Mouse (Mus musculus) liver, embryonic 15.5 days (tissue): Measurements from ENCODE around the gene Map7. TPM values are rescaled to one million over a fixed set of nuclear protein-coding genes. Genes with fewer than 3 reads are reported as not detected.

Experiments used
- ATAC-seq: fragments of 200-750 bp; cut with Nextera tagmentation; 2 replicates; pipeline ENCODE4 v1.8.0; 2017; ENCODE audit warnings: moderate number of reproducible peaks, mild to moderate bottlenecking, moderate library complexity; ENCODE audit not compliant: insufficient read depth
- H3K27ac ChIP-seq: fragments of 300-500 bp; sonication (generic); replicated peaks from 2 replicates; pipeline ENCODE4 v1.5.1; 2015; ENCODE audit warnings: mild to moderate bottlenecking, inconsistent platforms
- H3K27me3 ChIP-seq: fragments of 300-500 bp; sonication (generic); 2 replicates; pipeline ENCODE4 v1.6.1; 2015; ENCODE audit warnings: mild to moderate bottlenecking, inconsistent platforms
- H3K36me3 ChIP-seq: fragments of 300-500 bp; sonication (generic); replicated peaks from 2 replicates; pipeline ENCODE4 v1.6.1; 2015; ENCODE audit warnings: moderate library complexity, mild to moderate bottlenecking, inconsistent platforms
- H3K4me1 ChIP-seq: fragments of 300-500 bp; sonication (generic); replicated peaks from 2 replicates; pipeline ENCODE4 v1.6.1; 2015; ENCODE audit warnings: inconsistent platforms
- H3K4me2 ChIP-seq: fragments of 300-500 bp; sonication (generic); 2 replicates; pipeline ENCODE4 v1.6.1; 2015; ENCODE audit warnings: moderate library complexity, mild to moderate bottlenecking, inconsistent platforms
- H3K4me3 ChIP-seq: fragments of 300-500 bp; sonication (generic); replicated peaks from 2 replicates; pipeline ENCODE4 v1.5.1; 2015; ENCODE audit warnings: mild to moderate bottlenecking, inconsistent platforms
- H3K9ac ChIP-seq: fragments of 300-500 bp; sonication (generic); 2 replicates; pipeline ENCODE4 v1.6.1; 2015; ENCODE audit warnings: moderate library complexity, mild to moderate bottlenecking, inconsistent platforms
- H3K9me3 ChIP-seq: fragments of 300-500 bp; sonication (generic); replicated peaks from 2 replicates; pipeline ENCODE4 v1.6.1; 2016; ENCODE audit warnings: inconsistent platforms
- WGBS: fragments of 180-500 bp; shearing (Covaris S2); methylation state at CpG from one replicate; pipeline ENCODE4 v1.1.7; 2015; ENCODE audit warnings: mixed read lengths; ENCODE audit not compliant: insufficient replicate concordance; 5-methylcytosine and 5-hydroxymethylcytosine counted together
- polyA plus RNA-seq: library from polyadenylated mRNA; unstranded; fragments of >200 nt; fragmentation: Nextera tagmentation; extraction: Ambion mirVana; gene quantifications from 2 replicates; pipeline ENCODE4 v1.2.1, GENCODE M21; 2015

The Map7 gene
- polyA plus RNA-seq, 1 experiment from 2014 or later = 3.7 TPM

- 53% methylated on average over 5 of the region's 5 CpGs for WGBS
- Histone ChIP-seq H3K9me3 (no peaks in the 10 kb centered on the region), H3K9ac (no peak overlapping the region), H3K4me2 (no peak overlapping the region), H3K4me1 (peaks cover 20% of the 10 kb centered on the region), H3K27me3 (no peaks in the 10 kb centered on the region), H3K4me3 (no peak overlapping the region), H3K27ac (no peak overlapping the region), H3K36me3 (no peaks in the 10 kb centered on the region)
- ATAC-seq = no peak
These were observed 38.6 kb downstream of the Map7 start for GRCm38 (mm10) chr10:20186800-20187273.

- Histone ChIP-seq H3K4me2 (no peak overlapping the region), H3K9ac (no peak overlapping the region), H3K4me1 (peaks cover 19% of the 10 kb centered on the region), H3K27me3 (no peaks in the 10 kb centered on the region), H3K36me3 (no peaks in the 10 kb centered on the region), H3K9me3 (no peaks in the 10 kb centered on the region), H3K27ac (no peak overlapping the region), H3K4me3 (no peak overlapping the region)
- WGBS = 30% methylated on average over 6 of the region's 6 CpGs
- no peak for ATAC-seq
These were observed 42.0 kb downstream of the Map7 start for GRCm38 (mm10) chr10:20190139-20190747.

DNA sequence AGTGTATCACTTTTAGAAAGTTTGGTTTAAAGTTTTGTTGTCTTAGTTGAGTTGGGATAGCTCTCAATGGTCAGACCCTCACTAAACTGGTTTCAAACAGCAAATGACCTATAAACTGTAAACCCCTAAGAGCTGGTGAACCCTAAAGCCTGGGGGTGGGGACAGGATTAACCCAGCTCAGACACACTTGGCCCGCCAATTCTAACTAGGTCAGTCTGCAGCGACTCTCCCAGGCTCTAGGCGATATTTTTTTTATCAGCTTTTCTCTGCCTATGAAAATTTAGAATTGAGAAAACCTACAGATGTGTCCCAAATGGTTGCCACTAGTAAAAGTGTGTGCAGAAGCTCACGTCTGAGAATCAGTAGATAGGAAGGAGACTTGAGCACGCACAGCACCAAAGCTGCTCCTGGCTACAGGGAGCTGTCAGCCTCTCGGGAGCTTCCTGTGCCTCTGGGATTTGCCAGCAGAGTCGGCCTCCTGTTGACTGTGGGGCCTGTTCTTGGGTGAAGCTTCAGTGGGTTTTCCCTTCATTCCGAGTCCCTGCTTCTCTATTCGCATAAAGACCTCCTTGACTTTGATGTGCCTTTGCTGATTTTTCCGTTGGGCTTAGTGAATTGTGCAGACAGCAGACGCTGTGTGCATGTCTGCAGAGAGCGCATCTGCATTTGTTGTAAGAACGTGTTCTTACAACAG lies 46.7 kb downstream of the Map7 start:
- WGBS = 68% methylated on average over 13 of the region's 13 CpGs
- Histone ChIP-seq H3K36me3 (no peaks in the 10 kb centered on the region), H3K27ac (no peak overlapping the region), H3K9me3 (no peaks in the 10 kb centered on the region), H3K4me1 (peaks cover 11% of the 10 kb centered on the region), H3K9ac (no peak overlapping the region), H3K27me3 (no peaks in the 10 kb centered on the region), H3K4me2 (no peak overlapping the region), H3K4me3 (no peak overlapping the region)
- ATAC-seq = no peak

- WGBS = 17% methylated on average over 7 of the region's 7 CpGs
These were observed 48.8 kb downstream of the Map7 start for GRCm38 (mm10) chr10:20197039-20197438.

DNA sequence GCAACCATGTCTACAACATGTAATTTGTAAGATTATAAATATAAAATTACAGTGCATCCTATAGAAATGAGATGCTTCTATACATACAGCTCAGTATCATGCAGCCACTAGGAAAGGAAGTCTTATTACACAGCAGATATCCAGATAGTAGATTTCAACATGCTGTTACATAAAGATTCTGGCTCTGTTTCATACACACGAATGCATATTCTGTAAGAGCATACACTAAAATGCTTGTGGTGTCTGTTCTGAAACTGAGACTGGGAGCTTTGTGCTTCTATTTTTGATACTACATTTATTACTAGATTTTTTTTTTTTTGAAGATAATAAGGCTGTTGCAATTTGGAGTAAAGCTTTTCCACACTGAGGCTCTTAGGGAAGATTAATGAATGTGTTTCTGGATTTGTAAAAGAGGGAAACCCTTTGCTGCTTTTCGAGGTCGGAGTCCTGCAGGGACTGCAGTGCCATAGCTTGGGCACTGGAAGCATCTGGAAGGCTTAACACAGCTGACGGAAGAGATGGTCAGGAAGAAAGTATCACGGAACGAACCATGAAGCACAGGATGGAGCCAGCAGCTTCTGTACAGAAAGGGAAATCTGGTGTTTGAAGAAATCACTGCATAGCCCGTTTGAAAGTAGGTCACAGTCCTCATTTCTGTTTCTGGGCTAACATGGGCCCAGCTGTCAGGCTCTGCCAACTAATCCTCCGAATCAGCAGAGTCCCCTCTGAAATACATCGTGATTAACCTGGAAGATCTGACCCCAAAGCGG lies 50.9 kb downstream of the Map7 start:
- ATAC-seq = no peak
- Histone ChIP-seq H3K4me3 (no peak overlapping the region), H3K36me3 (no peaks in the 10 kb centered on the region), H3K9me3 (no peaks in the 10 kb centered on the region), H3K9ac (no peak overlapping the region), H3K27ac (no peak overlapping the region), H3K27me3 (no peaks in the 10 kb centered on the region), H3K4me1 (peaks cover 7% of the 10 kb centered on the region; the same call in 1 of the 2 replicates), H3K4me2 (no peak overlapping the region)
- 58% methylated on average over 10 of the region's 10 CpGs for WGBS

More at GRCm38 (mm10) chr10:20197039-20197438, 48.8 kb downstream of the Map7 start:
- Histone ChIP-seq H3K9ac (no peak overlapping the region), H3K4me1 (peaks cover 7% of the 10 kb centered on the region), H3K4me3 (no peak overlapping the region), H3K27me3 (no peaks in the 10 kb centered on the region), H3K36me3 (no peaks in the 10 kb centered on the region), H3K9me3 (no peaks in the 10 kb centered on the region), H3K27ac (no peak overlapping the region), H3K4me2 (no peak overlapping the region)
- no peak for ATAC-seq

GRCm38 (mm10) chr10:20201236-20201635 lies 53.0 kb downstream of the Map7 start:
- no peak for ATAC-seq
- H3K9ac ChIP-seq = no peak overlapping the region
- 55% methylated on average over 3 of the region's 3 CpGs for WGBS
- no peak overlapping the region for H3K4me3 ChIP-seq
- no peak overlapping the region for H3K4me2 ChIP-seq
- H3K4me1 ChIP-seq = peaks cover 7% of the 10 kb centered on the region; the same call in 1 of the 2 replicates
- H3K9me3 ChIP-seq = no peaks in the 10 kb centered on the region
- H3K36me3 ChIP-seq = no peaks in the 10 kb centered on the region
- H3K27ac ChIP-seq = no peak overlapping the region
- H3K27me3 ChIP-seq = no peaks in the 10 kb centered on the region

- Histone ChIP-seq H3K27me3 (no peaks in the 10 kb centered on the region), H3K4me2 (no peak overlapping the region), H3K9ac (no peak overlapping the region), H3K4me1 (peaks cover 5% of the 10 kb centered on the region; the same call in 1 of the 2 replicates), H3K9me3 (no peaks in the 10 kb centered on the region), H3K36me3 (no peaks in the 10 kb centered on the region), H3K4me3 (no peak overlapping the region), H3K27ac (no peak overlapping the region)
- ATAC-seq = no peak
- WGBS = 59% methylated on average over 9 of the region's 9 CpGs
These were observed 53.9 kb downstream of the Map7 start for GRCm38 (mm10) chr10:20202171-20202570.

DNA sequence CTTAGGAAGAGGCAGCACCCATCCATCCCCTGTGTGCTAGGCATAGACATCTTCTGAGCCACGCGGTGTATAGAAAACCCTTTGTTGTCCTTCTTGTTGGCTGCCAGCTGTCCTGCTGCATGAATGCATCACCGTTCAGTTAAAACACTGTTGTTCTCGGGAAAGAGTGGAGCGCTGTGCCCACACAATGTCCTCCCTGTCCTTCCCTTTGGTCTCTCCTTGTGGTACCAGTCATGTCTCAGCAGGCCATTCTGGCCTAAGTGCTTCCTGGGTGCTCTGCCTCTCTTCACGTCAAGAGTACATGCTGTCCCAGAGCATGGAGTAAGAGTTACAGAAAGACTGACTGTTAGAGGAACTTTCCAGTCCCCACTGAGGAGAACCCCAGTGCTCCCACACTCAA lies 54.5 kb downstream of the Map7 start:
- H3K4me2 ChIP-seq = no peak overlapping the region
- 78% methylated on average over 6 of the region's 6 CpGs for WGBS
- H3K9me3 ChIP-seq = no peaks in the 10 kb centered on the region
- H3K36me3 ChIP-seq = no peaks in the 10 kb centered on the region
- no peak overlapping the region for H3K27ac ChIP-seq
- peaks cover 5% of the 10 kb centered on the region; the same call in 1 of the 2 replicates for H3K4me1 ChIP-seq
- H3K9ac ChIP-seq = no peak overlapping the region
- H3K4me3 ChIP-seq = no peak overlapping the region
- ATAC-seq = no peak
- H3K27me3 ChIP-seq = no peaks in the 10 kb centered on the region

DNA sequence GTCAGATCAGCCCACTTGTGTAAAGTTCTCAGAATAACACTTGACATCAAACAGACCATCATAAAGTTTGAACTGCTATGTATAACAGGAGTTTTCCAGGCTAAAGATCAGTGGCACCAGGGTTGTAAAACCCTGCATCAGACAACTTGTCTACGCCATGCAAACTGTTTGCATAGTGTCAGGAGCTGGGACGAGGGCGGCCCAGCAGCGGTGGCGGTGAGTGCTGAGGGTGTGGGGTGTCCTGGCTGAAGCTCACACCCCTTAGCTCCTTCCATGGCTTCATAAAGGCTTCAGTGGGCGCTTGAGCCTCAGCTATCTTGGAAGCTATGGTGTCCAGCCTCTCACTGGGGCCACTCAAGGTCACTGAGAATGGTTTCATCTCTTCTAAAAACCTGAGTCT lies 55.2 kb downstream of the Map7 start:
- ATAC-seq = no peak
- H3K4me2 ChIP-seq = no peak overlapping the region
- H3K4me3 ChIP-seq = no peak overlapping the region
- H3K9ac ChIP-seq = no peak overlapping the region
- H3K36me3 ChIP-seq = no peaks in the 10 kb centered on the region
- no peaks in the 10 kb centered on the region for H3K27me3 ChIP-seq
- H3K27ac ChIP-seq = no peak overlapping the region
- no peaks in the 10 kb centered on the region for H3K9me3 ChIP-seq
- 71% methylated on average over 6 of the region's 6 CpGs for WGBS
- H3K4me1 ChIP-seq = peaks cover 5% of the 10 kb centered on the region; the same call in 1 of the 2 replicates

DNA sequence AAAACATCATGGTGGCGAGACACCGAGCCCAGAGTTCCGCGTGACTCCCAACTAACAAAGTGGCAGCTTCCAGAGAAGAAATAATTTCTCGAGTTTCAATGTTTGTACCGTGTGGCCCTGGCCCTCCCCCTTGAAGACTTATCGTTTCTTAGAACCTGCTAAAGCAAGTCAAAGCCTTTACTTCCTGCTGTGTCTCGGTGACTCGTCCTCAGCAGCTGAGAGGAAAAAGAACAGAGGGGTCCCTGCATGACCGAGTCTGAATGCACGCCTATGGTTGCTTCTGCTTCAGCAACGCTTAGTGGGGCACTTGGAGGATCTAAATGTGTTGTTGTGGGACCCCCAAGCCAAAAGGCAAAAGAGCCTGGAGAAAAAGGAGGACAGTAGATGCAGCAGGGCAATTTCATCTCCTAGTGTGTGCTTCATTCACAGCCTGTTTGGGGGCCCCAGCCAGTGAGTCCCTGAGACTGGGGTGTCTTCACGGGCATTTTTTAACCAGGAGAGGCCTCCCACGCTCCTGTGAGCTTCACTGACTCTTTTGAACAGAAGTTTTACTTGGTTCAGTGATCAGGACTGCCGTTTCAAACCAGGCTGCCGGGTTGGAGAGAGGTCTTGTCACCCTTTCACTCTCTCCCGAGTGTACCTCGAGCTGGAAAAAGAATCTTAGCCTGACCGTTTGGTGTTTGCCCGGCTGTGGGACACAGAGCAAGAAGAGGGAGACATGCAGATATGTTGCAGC lies 56.6 kb downstream of the Map7 start:
- H3K4me2 ChIP-seq = no peak overlapping the region
- no peak overlapping the region for H3K4me3 ChIP-seq
- no peaks in the 10 kb centered on the region for H3K36me3 ChIP-seq
- no peaks in the 10 kb centered on the region for H3K27me3 ChIP-seq
- WGBS = 42% methylated on average over 20 of the region's 20 CpGs
- no peak for ATAC-seq
- no peak overlapping the region for H3K27ac ChIP-seq
- H3K4me1 ChIP-seq = peaks cover 5% of the 10 kb centered on the region; the same call in 1 of the 2 replicates
- no peaks in the 10 kb centered on the region for H3K9me3 ChIP-seq
- H3K9ac ChIP-seq = no peak overlapping the region
